Mouse (Mus musculus) embryonic fibroblast, embryonic 13.5 days (primary cell): ENCODE results near the gene Nktr.

Experiments
- CTCF ChIP-seq: IDR thresholded peaks from 2 replicates; pipeline ENCODE4 v1.5.1; 2011; ENCODE audit warnings: mild to moderate bottlenecking, control low read depth, low read length, moderate library complexity, borderline replicate concordance; ENCODE audit not compliant: insufficient read depth
- POLR2A ChIP-seq: IDR thresholded peaks from 2 replicates; pipeline ENCODE4 v1.6.1; 2011; ENCODE audit warnings: low read depth, mild to moderate bottlenecking, control low read depth, low read length, moderate library complexity

- TF ChIP-seq CTCF = no peak
- TF ChIP-seq POLR2A = no peak
Measured at GRCm38 (mm10) chr9:121690734-121691133, 28.2 kb upstream of the Nktr start.
